Mouse (Mus musculus): ENCODE measurements around the gene Rnf216. TPM values are rescaled to one million over a fixed set of nuclear protein-coding genes. Genes with fewer than 3 reads are reported as not detected.

The Rnf216 gene
- polyA plus RNA-seq, 1 experiment from 2014 or later: 44.4 TPM

Small RNA genes lying within 50 kb of the gene (microRNA-seq; reads per million reads assigned to microRNA genes)
- gene Gm44405: not detected

Other genes starting within 250 kb of the Rnf216 start
- 24.2 and 25.1 TPM in 2 replicates for gene Fbxl18, start 217.6 kb downstream of the Rnf216 start, polyA plus RNA-seq (2016; fragmentation: Nextera tagmentation; extraction: Ambion mirVana)
- gene Actb, start 206.2 kb downstream of the Rnf216 start, polyA plus RNA-seq (2016; fragmentation: Nextera tagmentation; extraction: Ambion mirVana): 12,867 and 12,868 TPM in 2 replicates
- 676 and 689 TPM in 2 replicates for gene Fscn1, start 152.7 kb downstream of the Rnf216 start, polyA plus RNA-seq (2016; fragmentation: Nextera tagmentation; extraction: Ambion mirVana)
- gene Olfr718-ps1, start 34.6 kb upstream of the Rnf216 start, polyA plus RNA-seq (2016; fragmentation: Nextera tagmentation; extraction: Ambion mirVana): 0.02 TPM in 1 of 2 replicates, not detected in the other
- gene Rbak, start 67.8 kb upstream of the Rnf216 start, polyA plus RNA-seq (2016; fragmentation: Nextera tagmentation; extraction: Ambion mirVana): 14.4 and 15.6 TPM in 2 replicates
- gene Spdye4b, start 68.0 kb upstream of the Rnf216 start, polyA plus RNA-seq (2016; fragmentation: Nextera tagmentation; extraction: Ambion mirVana): not detected in 2 replicates
- not detected in 2 replicates for gene Spdye4a, start 113.9 kb upstream of the Rnf216 start, polyA plus RNA-seq (2016; fragmentation: Nextera tagmentation; extraction: Ambion mirVana)
- 19.7 and 24.1 TPM in 2 replicates for gene Zfp12, start 122.2 kb upstream of the Rnf216 start, polyA plus RNA-seq (2016; fragmentation: Nextera tagmentation; extraction: Ambion mirVana)
- 3.1 and 3.4 TPM in 2 replicates for gene Zfp316, start 157.0 kb upstream of the Rnf216 start, polyA plus RNA-seq (2016; fragmentation: Nextera tagmentation; extraction: Ambion mirVana)
- not detected in 2 replicates for gene Zfp853, start 180.6 kb upstream of the Rnf216 start, polyA plus RNA-seq (2016; fragmentation: Nextera tagmentation; extraction: Ambion mirVana)
- 64.0 and 68.4 TPM in 2 replicates for gene E130309D02Rik, start 202.4 kb upstream of the Rnf216 start, polyA plus RNA-seq (2016; fragmentation: Nextera tagmentation; extraction: Ambion mirVana)
- 70.2 and 70.9 TPM in 2 replicates for gene Zdhhc4, start 216.3 kb upstream of the Rnf216 start, polyA plus RNA-seq (2016; fragmentation: Nextera tagmentation; extraction: Ambion mirVana)
- gene Grid2ip, start 244.3 kb upstream of the Rnf216 start, polyA plus RNA-seq (2016; fragmentation: Nextera tagmentation; extraction: Ambion mirVana): 0.19 and 0.37 TPM in 2 replicates